Mouse (Mus musculus) mature B cell (primary cell): Measurements from ENCODE around the gene Gm16223.

Source experiments
- in situ Hi-C: fragments of 300-500 bp; cut with MboI; formaldehyde crosslinking; loops from 2 replicates; pipeline ENCODE4 v1.14.3; 2019

Gene Gm16223

DNA sequence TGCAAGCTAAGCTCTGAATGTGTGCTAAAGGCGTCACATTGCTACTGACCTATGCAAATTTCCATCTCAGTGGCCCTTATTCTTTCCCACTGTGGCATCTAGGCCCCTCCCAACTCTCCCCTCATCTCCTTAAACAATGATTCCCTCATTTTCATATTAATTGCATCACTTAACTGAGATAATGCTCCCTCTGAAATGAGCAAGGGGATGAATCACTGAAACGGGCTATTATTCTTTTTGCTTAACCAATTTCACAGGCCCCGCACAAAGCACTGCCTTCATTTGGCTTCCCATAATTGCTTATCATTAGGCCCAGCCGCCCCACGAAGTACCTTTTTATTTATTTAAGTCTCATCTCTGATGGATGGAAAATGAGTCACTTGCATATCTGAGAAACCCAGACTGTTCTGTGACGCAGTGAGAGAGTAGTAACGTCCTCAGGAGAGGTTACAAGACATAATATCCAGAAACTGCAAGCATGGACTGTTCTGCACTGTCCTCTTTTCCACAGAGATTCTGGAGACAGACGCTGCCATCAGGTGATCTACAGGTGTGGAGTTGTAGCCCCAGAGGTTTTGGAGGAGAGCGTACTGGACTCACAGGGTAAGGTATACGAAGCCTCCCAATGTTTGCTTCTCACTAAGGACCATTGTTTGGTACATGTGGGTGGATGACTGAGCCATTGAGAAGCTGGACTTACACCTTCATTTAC, at the start of gene Gm16223:
Gene Gm16223, plus strand, starts transcription at position 485 of the 712 bp plus-strand sequence.
- in situ Hi-C loops: no loop called here

DNA sequence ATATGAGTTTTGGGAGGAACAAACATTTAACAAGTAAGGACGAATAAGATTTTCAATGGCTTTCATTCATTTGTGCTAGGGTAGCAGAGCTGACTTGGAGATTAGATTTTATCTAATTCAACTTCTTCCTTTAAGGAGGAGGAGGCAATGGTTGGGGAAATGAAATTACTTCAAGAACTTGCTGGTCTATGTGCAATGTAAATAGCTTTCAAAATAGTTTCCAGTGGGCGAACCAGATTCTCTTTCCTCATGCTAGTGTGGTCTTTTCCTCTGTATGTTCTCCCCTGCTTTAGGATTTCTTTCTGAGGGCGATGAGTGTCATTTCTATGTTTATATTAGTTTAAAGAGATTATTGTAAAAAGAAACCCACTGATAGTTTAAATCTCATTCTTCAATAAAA, 45.7 kb upstream of the Gm16223 start:
- in situ Hi-C loops: no loop called here

DNA sequence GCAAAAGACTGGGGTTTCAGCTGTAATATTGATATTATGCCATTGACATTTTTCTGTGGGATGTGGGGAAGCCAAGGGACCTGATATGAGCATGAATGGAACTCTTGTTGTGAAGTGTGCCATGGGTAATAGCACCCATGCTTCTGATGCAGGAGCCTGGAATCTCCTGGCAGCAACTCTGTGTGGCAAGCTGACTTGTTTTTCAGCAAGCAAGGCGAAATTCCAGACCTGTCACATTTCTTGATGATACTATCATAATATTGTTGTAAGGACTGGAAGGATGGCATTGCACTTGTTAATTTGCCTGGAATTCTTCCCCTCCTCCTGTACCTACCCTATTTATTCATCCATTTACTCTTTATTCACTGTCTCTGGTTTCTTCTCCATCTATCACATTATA, 44.2 kb upstream of the Gm16223 start:
- in situ Hi-C loops: no loop called here

DNA sequence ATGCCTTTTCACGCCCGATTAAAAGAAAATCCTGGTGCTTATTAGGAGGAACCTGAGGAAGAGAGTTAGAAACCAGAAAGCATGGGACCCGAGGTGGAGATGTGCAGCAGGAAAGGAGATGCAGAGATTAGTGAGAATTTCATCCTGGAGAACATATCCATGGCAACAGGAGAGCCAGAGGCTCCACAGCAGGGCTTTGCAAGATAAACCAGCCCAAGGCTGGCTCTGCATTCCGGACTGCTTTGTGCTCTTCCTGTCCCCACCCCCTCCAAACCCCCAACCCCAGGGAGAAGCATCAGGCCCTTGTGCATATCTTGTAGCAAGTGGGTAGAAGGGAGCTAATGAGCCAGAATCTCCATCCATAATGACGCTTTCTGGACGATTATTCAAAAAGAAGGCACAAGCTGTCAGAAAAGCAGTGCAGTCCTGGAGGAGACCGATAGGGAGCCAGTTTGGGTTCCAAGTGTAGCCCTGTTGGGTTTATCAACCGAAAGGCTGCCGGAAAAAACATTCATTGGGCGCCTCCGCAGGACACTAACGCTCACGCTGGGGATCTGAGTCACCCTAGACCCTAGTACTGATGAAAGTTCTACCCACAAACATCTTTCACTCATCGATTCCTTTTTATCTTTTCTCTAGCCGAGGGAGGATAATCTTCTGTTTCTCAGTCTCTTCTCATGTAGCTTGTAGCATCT, 31.2 kb upstream of the Gm16223 start:
- in situ Hi-C loops: no loop called here

DNA sequence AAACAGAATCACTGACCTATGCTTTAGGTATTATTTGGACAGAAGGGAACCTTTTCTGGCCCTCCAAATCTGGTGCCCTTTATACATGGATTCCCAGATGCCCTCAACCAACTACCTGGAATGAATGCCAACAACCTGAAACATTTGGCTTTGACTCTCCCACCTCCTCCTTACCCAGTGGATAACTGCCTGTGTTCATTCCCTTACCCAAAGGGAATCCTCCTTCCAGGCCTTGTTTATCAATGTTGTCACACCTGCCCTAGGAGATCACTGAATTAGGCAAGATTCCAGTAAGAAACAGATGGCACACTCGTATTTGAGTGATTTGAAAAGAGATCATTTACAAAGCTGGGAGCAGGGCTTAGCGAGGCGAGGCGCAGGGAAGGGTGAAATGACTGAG, 13.1 kb upstream of the Gm16223 start:
- in situ Hi-C loops: no loop called here

DNA sequence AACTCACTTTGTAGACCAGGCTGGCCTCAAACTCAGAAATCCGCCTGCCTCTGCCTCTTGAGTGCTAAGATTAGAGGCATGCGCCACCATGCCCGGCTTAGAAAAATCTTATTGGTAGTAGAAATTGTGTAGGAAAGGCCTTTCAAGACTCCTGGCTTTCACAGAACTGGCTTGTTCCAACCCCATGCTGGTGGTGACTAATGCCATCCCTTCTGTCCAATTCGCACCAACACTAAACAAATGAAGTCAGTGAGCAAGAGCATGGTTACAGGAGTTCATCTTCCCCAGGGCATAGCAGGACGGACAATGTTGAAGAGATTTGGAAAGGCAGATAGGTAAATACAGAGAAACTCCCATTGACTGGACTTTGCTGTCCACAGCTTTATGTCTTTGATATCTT, 12.6 kb upstream of the Gm16223 start:
- in situ Hi-C loops: no loop called here

DNA sequence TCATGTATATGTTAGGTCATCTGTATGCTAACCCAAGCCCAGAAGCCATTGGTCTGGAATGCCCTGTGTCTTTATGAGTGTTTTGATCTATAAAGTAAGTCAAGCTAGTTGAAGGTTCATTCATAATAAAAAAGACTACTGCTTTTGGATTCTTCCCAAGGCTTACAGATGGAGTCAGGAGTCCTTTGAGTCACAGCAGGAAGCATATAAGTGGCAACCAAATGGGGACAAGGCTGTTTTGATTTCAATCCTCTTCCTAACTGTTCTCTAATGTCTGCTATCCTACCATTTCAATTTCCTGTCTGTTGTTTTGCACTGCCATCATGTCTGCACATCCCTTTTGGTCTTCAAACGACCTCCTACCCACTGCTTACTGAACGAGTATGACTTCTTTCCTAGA, 2.7 kb upstream of the Gm16223 start:
- in situ Hi-C loops: no loop called here

DNA sequence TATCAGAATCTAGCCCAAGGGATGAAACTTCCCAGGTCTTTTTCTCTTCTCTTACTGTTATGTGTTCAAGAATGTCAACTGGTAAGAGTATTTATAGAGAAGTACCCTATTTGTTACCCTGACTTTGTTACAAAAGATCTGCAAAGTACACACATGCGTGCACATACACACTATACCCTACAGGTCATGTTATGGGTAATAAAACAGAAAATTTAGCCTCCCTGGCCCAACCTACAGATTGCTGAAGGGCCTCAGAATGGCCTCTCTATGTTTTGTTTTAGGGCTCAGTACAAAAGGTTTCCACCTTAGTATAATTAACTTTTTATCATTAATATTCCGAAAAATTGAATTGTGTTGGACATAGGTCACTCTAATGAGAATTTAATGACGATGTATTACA, 685 bp upstream of the Gm16223 start:
- in situ Hi-C loops: no loop called here

DNA sequence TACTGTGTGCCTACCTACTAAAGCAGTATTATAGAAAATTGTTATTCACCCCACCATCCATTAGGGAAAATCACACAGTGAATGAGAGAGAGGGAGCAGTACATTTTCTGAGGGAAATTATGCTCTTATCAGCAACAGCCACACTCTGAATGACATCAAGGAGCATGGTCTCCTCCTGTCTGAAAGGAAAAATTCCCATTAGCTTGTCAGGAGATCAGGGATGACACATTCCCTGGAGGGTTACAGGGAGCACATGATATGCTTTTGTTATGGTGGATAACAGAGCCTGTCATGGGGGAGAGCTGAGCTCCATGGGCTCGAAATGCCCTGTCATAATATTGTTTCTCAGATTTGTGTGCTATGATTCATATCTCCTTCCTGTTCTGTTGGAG, 424 bp downstream of the Gm16223 start:
- in situ Hi-C loops: no loop called here

DNA sequence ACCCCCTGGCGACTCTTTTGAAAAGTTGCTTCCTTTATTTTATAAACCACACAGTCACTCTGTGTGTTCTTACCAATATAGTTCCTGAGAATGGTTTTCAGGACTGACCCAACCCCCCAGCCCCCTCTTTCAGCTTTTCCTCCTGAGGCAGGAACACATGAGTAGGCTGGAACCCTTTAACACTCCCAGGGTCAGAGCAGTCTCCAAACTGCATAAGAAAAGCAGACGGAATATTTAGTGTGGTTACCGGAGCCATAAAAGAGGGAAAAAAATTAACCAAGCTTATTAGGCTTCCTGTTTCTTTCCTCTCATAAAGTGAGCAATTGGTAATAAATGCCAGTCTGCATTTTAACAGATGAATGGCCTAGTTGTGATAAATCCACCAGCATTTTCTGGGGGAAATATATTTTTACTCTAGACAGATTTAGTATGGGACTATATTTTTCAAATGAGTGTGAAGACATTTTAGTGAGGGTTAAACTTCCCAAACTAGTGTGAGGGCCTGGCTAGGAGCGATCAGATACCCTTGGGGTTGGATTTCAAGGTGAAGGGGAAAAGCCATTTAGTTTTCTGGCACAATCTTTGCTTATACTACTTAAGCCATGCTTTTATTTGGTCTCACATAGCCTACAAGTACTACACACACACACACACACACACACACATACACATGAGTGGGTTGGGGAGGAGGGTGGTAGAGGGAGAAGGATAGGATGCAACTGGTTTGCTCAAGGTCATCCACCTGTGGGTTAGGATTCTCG, 49.0 kb downstream of the Gm16223 start:
- in situ Hi-C loops: no loop called here

DNA sequence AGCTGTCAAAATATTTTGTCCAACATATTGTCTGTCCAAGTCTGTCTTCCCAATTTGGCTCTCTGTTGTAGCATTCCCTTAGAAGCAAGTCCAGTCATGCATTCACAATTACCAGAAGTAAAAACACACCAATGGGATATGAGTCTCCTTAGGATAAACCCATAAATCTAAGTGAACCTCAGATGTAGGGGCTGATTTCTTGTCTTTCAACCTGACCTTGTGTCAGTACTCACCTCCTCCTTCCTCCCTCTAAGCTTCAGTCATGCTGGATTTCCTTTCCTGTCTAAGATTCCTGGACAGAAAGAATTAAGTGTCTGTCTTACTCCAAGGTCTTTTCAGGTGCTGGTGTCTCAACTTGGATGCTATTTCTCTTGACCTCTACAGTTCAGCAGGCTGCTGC, 57.8 kb downstream of the Gm16223 start:
- in situ Hi-C loops: no loop called here

DNA sequence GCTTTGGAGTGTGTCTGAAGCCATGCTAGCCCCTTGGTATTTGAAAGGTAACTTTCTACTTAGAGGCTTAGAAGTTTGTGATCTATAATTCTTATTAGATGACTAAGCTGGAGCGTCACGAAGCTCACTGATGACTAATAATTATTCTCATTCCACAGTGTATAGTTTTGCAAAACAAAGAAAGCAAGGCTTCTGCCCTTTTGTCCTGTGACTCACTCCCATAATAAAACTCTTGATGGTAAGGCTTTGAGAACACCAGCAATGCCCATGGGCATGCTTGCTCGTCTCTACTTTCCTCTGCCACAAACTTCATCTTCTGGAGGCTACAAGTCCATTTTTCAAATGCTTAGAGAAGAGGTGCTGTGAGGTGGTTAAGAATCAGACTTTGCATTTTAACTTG, 87.9 kb downstream of the Gm16223 start:
- in situ Hi-C loops: no loop called here

DNA sequence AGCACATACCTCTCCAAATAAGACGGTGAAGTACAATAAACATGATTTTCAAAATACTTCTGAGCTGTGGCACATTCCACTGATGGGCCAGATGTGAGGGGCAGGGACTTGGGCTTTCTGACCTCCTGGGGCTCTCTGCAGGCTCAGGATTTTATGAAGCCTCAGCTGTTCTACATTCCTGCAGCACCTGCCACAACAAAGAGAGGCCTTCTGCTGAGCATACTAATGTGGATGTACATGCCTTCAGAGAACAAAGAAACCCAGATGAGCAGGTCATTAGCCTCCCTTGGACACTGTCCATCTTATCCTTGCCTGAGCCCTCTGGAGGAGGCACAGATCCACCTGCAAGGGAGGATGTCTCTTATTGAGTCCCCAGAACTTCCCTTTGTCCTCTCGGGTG, 97.0 kb downstream of the Gm16223 start:
- in situ Hi-C loops: no loop called here

DNA sequence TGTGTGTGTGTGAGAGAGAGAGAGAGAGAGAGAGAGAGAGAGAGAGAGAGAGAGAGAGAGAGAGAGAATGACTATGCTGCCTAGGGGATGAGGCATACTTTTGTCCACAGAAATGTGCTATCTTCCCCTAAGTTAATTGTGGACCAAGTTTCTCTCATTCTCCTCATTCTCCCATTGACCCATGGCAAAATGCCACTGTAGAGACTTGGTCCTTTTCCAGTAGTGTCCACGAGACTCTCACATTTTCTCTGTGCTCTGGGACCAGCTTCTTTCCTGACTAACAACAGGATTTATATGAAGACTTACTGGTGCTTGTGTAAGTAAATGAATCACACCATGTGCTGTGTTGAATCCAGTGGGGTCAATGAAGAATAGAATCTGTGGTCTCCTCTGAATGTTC, 98.6 kb downstream of the Gm16223 start:
- in situ Hi-C loops: no loop called here

DNA sequence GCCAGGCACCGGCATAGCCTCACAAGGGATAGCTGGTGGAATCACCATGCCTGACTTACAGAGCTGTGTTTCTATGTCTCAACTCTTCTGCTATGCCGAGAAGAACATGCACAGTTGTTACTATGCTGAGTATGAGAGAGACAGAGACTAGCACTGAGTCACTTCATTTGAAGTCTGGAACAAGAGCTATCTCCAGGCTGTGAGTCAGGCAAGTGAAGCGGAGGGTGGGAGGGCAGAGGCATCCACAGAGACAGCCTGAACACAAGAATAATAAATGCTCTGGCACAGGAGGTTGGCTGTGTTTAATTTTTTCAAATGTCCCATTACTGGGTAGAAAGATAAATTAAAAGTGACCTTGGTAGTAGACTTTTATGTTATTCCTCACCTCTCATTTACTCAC, 100.3 kb downstream of the Gm16223 start:
- in situ Hi-C loops: no loop called here

DNA sequence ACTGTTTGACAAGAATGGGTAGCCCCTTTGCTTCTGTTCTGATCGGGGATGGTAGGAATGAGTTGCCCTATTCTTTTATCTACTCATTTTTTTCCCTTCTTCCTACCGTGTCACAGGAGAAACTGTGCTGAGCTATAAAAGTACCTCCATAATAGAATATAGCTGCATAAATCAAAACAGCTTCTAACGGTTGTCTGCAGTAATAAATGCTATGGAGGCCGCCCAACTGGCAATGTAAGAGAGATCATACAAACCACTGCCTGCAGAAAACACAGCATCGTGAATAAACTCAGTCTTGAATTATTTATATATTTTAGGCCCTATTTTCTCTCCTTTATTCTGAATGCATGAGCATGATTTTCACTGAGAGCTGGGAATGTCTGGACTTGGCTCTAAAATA, 101.0 kb downstream of the Gm16223 start:
- in situ Hi-C loops: no loop called here

DNA sequence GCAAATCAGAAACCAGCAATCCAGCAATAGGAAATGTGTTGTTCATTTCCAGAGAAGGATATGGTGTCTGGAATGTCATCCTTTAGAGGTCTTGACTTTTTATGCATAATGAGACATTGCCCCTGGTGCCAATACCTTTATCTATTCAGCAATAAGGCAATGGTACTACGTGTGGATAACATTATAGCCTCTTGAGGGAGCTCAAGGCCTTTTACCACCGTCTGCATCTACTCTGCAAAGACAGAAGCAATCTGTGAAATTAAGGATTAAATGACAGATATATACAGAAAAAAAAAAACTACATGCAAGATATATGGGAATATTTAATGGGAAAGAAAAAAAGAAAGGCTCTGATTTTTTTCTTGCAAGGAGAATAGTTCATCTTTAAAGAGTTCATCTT, 106.3 kb downstream of the Gm16223 start:
- in situ Hi-C loops: no loop called here

DNA sequence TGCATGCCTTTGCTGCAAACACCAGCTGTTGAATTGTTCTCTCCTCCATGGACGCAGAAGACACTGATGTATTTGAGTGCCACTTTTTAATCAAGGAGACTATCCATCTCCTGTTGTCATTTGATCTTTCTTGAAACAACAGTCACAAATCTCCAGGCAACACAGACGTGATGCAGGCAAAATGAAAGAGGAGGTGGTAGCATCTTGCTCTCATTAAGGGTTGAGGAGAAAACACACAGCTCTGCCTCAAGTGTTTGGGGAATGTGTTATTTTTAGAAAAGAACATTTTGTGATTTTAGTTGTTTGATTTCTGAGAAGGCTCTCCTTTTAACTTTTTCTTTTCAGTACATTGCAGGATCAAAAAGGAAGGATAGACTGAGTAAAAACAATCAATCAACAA, 107.7 kb downstream of the Gm16223 start:
- in situ Hi-C loops: no loop called here

DNA sequence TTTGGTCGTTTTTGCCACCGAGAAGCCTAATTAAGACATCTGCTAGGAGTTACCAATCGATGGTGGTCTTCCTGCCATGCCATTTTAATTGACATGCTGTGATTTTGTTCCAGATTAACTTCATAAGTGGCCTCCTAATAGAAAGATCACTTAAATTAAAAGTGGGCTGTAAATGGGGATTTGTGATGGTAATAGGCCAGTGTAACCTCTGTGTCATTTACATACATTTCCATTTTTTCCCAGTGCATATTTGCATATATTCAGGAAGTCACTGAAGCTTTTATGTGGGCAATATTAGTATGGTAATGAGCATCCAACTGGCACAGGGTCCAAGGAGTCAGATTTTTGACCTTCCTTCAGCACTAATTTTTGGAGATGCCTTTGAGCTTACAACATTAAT, 130.7 kb downstream of the Gm16223 start:
- in situ Hi-C loops: no loop called here

DNA sequence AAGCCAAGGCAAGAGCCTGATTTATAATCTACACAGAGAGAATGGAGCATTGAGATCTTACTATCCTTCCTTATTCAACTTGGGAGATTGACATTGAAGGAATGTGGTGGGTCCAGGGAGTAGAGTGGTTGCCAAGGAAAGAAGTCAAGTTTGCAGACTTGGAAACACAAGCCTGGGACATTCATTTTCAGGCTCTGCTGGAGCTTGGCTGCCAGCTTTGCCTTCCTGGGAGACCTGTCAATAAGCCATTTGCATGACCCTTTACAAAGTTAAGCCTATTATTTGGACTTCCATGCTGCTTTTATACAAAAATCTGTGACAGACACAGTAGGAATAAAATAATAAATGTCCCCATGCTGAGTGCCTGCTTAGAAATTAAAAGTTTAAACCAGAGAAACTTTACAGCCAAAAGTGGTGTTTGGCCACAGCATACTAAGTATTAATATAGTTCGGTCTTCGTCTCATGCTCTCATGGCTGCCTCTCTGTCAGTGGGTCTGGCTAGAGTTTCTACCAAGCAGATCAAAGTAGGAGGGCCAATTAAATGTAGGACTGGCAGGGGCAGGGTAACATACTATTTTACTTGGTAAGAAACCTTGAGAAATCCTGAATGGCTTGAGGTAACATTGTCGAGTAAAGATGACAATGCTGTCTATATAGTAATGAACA, 139.8 kb downstream of the Gm16223 start:
- in situ Hi-C loops: no loop called here

DNA sequence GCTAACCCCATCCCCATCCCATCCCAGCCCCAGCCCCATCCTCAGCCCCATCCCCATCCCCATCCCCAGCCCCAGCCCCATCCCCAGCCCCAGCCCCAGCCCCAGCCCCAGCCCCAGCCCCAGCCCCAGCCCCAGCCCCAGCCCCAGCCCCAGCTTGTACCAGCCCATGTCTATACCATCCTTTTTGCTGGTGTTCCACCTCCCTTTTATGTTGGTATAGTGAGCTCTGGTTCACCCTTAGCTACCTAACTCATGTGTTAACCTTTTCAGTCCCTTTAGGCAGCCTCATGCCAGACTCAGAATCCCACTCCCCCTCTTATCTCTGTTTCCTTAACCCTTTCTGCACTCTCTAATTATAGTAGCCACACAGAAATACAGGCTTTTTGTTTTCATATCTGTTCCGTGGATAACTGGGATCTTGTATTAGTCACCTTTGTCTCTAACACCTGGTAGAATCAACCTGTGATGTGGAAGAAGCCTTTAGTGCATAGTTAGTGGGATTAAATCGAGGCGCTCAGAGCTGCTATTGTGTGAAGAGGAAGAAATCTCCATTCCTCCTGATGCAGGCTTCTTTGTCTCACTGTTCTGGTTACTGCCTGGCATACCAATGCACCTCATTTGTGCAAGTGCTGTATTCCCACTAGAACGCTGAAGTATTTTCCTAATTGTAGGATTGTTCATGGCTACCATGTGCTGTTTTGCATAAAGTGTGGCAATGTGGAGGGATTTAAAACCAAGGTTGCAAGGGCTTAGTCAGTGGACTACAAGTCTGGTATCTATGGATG, 144.0 kb downstream of the Gm16223 start:
- in situ Hi-C loops: no loop called here

DNA sequence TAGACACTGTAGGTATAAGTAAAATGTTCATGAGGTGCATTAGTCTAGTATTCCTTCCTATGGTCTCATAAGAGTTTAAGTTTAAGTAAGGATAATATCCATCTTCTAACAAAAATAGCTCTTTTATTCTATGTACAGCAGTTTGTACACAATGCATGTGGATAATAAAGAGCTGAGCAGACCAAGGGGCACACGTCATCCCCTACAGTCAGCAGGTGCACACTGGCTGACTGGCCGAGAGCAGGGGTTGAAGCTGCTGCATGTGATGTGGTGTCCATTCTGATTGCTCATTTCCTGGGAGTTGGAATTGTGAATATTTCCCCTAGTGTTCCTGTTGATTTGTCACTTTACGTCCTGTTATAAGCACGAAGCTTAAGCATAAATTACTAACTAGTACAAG, 144.6 kb downstream of the Gm16223 start:
- in situ Hi-C loops: no loop called here
